Mouse (Mus musculus) E14TG2a.4 (cell line): Measurements from ENCODE around the gene Dtd2.

ENCODE experiments used
- CTCF ChIP-seq: conservative IDR thresholded peaks from 2 replicates; pipeline ENCODE4 v1.5.1; 2014; ENCODE audit warnings: low read length
- POU5F1 ChIP-seq: IDR thresholded peaks from 2 replicates; pipeline ENCODE4 v1.6.1; 2014; ENCODE audit warnings: low read length, borderline replicate concordance

GRCm38 (mm10) chr12:51995738-51996536 is 10.4 kb downstream of the Dtd2 start:
- TF ChIP-seq CTCF = no peak
- no peak for TF ChIP-seq POU5F1
